Mouse (Mus musculus): Measurements from ENCODE around the gene Senp5. TPM values are rescaled to one million over a fixed set of nuclear protein-coding genes. Genes with fewer than 3 reads are reported as not detected.
A peak's percentile ranks its signal among the peaks of the same experiment; 100 is the strongest.

Senp5 gene
- 3.2 and 4.3 TPM in 2 replicates for polyA plus RNA-seq (2012; rRNA removed)

DNA sequence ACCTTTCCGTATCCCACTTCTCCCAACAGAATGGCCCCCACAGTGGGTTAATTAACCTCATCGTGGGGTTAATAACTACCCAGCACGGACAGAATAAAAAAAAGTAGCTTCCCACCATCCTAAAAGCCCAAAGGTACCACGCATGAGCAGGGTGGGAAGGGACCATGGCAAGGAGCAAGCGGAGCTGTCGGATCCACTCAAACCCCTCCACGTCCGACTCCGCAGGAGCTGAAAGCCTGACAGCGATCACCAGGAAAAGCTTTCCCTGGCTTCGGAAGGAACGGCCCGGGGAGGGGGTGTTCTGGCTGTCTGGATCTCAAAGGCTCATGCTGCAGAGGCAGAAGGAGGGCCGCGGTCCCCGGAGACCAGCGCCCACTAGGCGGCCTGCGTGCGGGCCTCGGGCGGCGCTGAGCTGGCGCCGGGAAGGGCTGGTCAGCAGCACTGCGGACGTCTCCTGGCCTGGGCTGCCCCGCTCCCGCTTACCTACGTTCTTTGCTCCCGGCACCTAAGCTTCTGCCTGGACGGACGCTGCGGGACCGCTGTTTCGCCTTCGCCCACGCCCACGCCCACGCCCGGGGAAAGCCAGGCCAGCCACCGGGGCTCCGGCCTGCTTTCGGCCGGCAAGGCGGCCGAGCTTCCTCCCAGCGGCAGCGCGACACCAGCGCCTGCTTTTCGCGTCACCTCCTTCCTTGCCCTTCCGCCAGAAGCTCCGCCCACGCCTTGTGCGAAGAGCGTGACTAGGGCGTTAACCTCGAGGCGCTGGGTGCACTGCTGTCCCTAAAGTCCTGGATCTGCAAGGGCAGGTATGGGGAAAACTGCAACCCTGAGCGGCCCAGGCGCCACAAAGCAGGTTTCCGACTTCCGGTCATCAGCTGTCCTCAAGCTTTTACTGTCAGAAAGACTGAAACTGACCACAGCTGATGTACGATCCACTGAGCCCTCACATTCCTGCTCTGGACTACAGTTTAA, at the start of gene Senp5:
Gene Senp5, minus strand, starts transcription at position 779 of the 969 bp plus-strand sequence.
- Histone ChIP-seq H3K27me3 (ENCODE audit: control insufficient read depth, insufficient read depth, low read length) (no peaks in the 10 kb centered on the region), H3K4me1 (ENCODE audit: control insufficient read depth, insufficient read depth, low read length) (peaks cover 7% of the 10 kb centered on the region), H3K36me3 (ENCODE audit: control insufficient read depth, insufficient read depth, low read length) (no peaks in the 10 kb centered on the region), H3K27ac (ENCODE audit: control insufficient read depth, insufficient read depth, low read depth, low read length) (peak within 1 kb of the TSS; percentile 84), H3K4me3 (ENCODE audit: control insufficient read depth, low read depth, low read length) (peak within 1 kb of the TSS; percentile 91)
- TF ChIP-seq POLR2A (IDR thresholded peaks at IDR 0.05; ENCODE audit: control insufficient read depth, low read depth, low read length) = peak; percentile 94
- no peak for TF ChIP-seq CTCF (IDR thresholded peaks at IDR 0.05; ENCODE audit: control insufficient read depth, insufficient read depth, insufficient replicate concordance, low read depth, low read length)

DNA sequence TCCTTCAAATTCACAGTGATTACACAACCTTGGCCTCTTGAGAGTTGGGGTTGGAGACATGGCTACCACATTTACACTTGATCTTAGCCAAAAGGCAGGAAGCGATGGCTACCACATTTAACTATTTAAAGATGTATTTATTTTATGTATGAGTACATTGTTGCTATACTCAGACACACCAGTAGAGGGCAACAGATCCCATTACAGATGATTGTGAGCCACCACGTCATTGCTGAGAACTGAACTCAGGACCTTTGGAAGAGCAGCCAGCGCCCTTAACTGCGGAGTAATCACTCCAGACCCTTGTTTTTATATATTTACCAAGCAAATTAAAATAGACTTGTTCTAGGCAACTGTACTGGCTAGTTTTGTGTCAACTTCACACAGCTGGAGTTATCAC, 39.3 kb upstream of the Senp5 start:
- no peak for TF ChIP-seq POLR2A (IDR thresholded peaks at IDR 0.05; ENCODE audit: control insufficient read depth, low read depth, low read length)
- Histone ChIP-seq H3K27ac (ENCODE audit: control insufficient read depth, insufficient read depth, low read depth, low read length) (no peak overlapping the region), H3K27me3 (ENCODE audit: control insufficient read depth, insufficient read depth, low read length) (no peaks in the 10 kb centered on the region), H3K36me3 (ENCODE audit: control insufficient read depth, insufficient read depth, low read length) (peaks cover 6% of the 10 kb centered on the region), H3K4me3 (ENCODE audit: control insufficient read depth, low read depth, low read length) (no peak overlapping the region), H3K4me1 (ENCODE audit: control insufficient read depth, insufficient read depth, low read length) (no peaks in the 10 kb centered on the region)

DNA sequence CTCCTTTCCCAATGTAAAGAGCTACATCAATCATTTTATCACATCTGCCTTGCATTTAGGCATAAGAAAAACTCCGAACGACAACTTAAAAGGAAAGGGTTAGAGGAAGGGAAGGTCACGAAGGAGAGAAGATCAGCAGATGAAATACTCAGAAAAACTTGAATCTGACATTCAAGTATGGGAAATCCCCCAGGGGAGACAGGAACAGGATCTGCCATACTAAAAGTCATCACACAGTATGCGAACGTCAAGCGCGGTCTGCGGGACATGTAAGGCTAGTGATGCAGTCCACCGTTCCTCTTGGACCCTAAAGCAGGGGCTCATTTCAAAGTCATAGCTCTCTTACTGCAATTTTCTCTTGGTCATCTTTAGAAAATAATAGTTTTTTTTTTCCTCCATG, 16.6 kb upstream of the Senp5 start:
- Histone ChIP-seq H3K27me3 (ENCODE audit: control insufficient read depth, insufficient read depth, low read length) (no peaks in the 10 kb centered on the region), H3K27ac (ENCODE audit: control insufficient read depth, insufficient read depth, low read depth, low read length) (no peak overlapping the region), H3K4me1 (ENCODE audit: control insufficient read depth, insufficient read depth, low read length) (no peaks in the 10 kb centered on the region), H3K4me3 (ENCODE audit: control insufficient read depth, low read depth, low read length) (no peak overlapping the region), H3K36me3 (ENCODE audit: control insufficient read depth, insufficient read depth, low read length) (peaks cover 2% of the 10 kb centered on the region)
- TF ChIP-seq CTCF (IDR thresholded peaks at IDR 0.05; ENCODE audit: control insufficient read depth, insufficient read depth, insufficient replicate concordance, low read depth, low read length) = no peak
- no peak for TF ChIP-seq POLR2A (IDR thresholded peaks at IDR 0.05; ENCODE audit: control insufficient read depth, low read depth, low read length)

DNA sequence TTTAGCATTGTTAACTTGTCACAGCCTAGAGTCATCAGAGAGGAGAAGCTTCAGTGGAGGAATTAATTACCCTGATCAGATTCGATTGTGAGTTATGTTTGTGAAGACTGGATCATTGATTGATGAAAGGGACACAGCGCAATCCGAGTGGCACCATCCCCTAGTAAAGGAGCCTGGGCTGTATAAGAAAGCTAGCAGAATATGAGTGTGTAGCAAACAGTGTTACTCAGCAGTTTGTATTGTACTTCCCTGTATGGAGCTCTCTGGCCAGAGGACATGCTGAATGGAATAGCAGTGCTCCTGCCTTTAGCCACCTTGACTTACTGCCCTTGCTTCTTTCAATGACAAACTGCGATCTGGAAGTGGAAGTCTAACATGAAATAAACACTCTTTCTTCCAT, 7.2 kb upstream of the Senp5 start:
- Histone ChIP-seq H3K36me3 (ENCODE audit: control insufficient read depth, insufficient read depth, low read length) (no peaks in the 10 kb centered on the region), H3K27ac (ENCODE audit: control insufficient read depth, insufficient read depth, low read depth, low read length) (no peak overlapping the region), H3K4me3 (ENCODE audit: control insufficient read depth, low read depth, low read length) (no peak overlapping the region), H3K4me1 (ENCODE audit: control insufficient read depth, insufficient read depth, low read length) (peaks cover 2% of the 10 kb centered on the region; the same call in 1 of the 2 replicates), H3K27me3 (ENCODE audit: control insufficient read depth, insufficient read depth, low read length) (no peaks in the 10 kb centered on the region)
- no peak for TF ChIP-seq POLR2A (IDR thresholded peaks at IDR 0.05; ENCODE audit: control insufficient read depth, low read depth, low read length)
- TF ChIP-seq CTCF (IDR thresholded peaks at IDR 0.05; ENCODE audit: control insufficient read depth, insufficient read depth, insufficient replicate concordance, low read depth, low read length) = no peak

DNA sequence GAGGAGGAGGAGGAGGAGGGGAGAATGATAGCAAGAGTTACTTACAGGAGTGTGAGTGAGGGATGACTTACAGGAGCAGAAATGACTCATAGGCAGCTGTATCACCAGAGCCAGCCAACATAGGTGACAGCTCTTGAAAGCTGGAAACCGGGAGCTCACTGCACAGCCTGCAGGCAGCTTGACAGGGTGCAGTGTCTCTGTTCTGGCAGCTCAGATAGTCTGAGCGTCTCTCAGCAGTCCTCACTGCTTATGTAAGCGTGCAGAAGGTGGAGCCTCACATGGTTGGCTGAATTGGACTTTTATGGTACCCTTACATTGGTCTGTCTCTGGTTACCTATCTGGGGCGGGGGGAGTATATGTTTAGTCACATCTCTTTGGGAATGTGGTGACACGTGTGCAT, 6.8 kb upstream of the Senp5 start:
- TF ChIP-seq POLR2A (IDR thresholded peaks at IDR 0.05; ENCODE audit: control insufficient read depth, low read depth, low read length) (no peak), CTCF (IDR thresholded peaks at IDR 0.05; ENCODE audit: control insufficient read depth, insufficient read depth, insufficient replicate concordance, low read depth, low read length) (0 out of 2 replicates have a peak, but pooled peaks have one; percentile 9)
- H3K27me3 ChIP-seq (ENCODE audit: control insufficient read depth, insufficient read depth, low read length) = no peaks in the 10 kb centered on the region
- H3K27ac ChIP-seq (ENCODE audit: control insufficient read depth, insufficient read depth, low read depth, low read length) = no peak overlapping the region
- no peaks in the 10 kb centered on the region for H3K36me3 ChIP-seq (ENCODE audit: control insufficient read depth, insufficient read depth, low read length)
- no peak overlapping the region for H3K4me3 ChIP-seq (ENCODE audit: control insufficient read depth, low read depth, low read length)
- H3K4me1 ChIP-seq (ENCODE audit: control insufficient read depth, insufficient read depth, low read length) = peaks cover 2% of the 10 kb centered on the region; the same call in 1 of the 2 replicates

DNA sequence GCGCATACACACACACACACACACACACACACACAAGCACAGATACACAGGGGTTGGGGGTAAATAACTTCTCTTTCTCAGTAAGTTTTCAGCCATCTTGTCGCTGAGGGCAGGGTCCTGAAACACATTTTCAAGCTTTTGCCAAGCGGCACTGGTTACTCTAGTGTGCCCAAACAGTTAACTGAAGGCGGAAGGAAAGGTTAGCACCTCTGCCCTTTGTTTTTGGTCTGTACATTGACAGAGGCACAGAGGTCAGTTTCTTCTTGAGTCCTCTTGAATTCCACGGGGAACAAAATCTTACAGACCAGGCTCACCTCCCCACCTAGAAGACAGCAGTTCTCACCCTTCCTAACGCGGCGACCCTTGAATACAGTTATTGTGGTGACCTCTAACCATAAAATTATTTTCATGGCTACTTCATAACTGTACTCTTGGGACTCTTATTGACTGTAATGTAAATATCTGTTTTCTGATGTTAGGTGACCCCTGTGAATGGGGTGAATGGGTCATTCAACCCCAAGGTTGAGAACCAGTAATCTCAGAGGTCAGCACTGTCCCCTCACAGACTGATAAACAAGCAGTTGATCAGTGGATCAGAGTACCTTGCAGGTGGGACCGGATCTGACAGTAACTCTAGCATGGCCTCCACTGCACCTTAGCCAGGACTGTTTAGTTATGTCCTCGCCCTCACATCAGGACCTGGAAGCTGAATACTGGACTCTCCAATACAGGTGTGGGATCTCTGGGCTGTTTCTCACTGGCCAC, 5.6 kb upstream of the Senp5 start:
- Histone ChIP-seq H3K27me3 (ENCODE audit: control insufficient read depth, insufficient read depth, low read length) (no peaks in the 10 kb centered on the region), H3K27ac (ENCODE audit: control insufficient read depth, insufficient read depth, low read depth, low read length) (peak overlapping the region; percentile 15), H3K4me1 (ENCODE audit: control insufficient read depth, insufficient read depth, low read length) (peaks cover 2% of the 10 kb centered on the region; the same call in 1 of the 2 replicates), H3K4me3 (ENCODE audit: control insufficient read depth, low read depth, low read length) (no peak overlapping the region), H3K36me3 (ENCODE audit: control insufficient read depth, insufficient read depth, low read length) (no peaks in the 10 kb centered on the region)
- no peak for TF ChIP-seq POLR2A (IDR thresholded peaks at IDR 0.05; ENCODE audit: control insufficient read depth, low read depth, low read length)
- no peak for TF ChIP-seq CTCF (IDR thresholded peaks at IDR 0.05; ENCODE audit: control insufficient read depth, insufficient read depth, insufficient replicate concordance, low read depth, low read length)

GRCm38 (mm10) chr16:32004731-32005130, 1.6 kb upstream of the Senp5 start:
- Histone ChIP-seq H3K27ac (ENCODE audit: control insufficient read depth, insufficient read depth, low read depth, low read length) (no peak overlapping the region), H3K4me3 (ENCODE audit: control insufficient read depth, low read depth, low read length) (peak overlapping the region; percentile 37), H3K36me3 (ENCODE audit: control insufficient read depth, insufficient read depth, low read length) (no peaks in the 10 kb centered on the region), H3K4me1 (ENCODE audit: control insufficient read depth, insufficient read depth, low read length) (peaks cover 9% of the 10 kb centered on the region), H3K27me3 (ENCODE audit: control insufficient read depth, insufficient read depth, low read length) (no peaks in the 10 kb centered on the region)
- no peak for TF ChIP-seq POLR2A (IDR thresholded peaks at IDR 0.05; ENCODE audit: control insufficient read depth, low read depth, low read length)
- TF ChIP-seq CTCF (IDR thresholded peaks at IDR 0.05; ENCODE audit: control insufficient read depth, insufficient read depth, insufficient replicate concordance, low read depth, low read length) = no peak
